Mouse (Mus musculus): Measurements from ENCODE around the gene Orc2.

DNA sequence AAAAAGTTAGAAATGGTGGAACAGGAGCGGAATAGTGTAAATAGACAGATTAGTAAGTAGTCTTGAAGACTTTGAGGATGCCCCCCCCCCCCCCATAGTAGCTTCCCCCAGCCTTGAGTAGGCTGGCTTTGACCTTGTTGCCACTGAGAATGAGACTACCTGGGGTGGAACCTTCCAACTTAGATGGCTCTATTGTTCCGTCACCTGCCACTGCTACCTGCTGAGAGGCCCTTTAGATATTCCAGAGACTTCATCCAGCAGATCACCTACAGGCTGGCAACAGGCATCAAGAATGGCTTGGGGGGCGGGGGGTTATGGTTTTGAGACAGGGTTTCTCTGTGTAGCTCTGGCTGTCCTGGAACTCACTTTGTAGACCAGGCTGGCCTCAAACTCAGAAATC lies 80.4 kb downstream of the Orc2 start:
- TF ChIP-seq POLR2A (IDR thresholded peaks at IDR 0.05; ENCODE audit: low read depth, low read length) (no peak), CTCF (IDR thresholded peaks at IDR 0.05; ENCODE audit: borderline replicate concordance, insufficient read depth, low read length) (no peak)
